Mouse (Mus musculus) G1E (cell line): Measurements from ENCODE around the gene Pik3r6. TPM values are rescaled to one million over a fixed set of nuclear protein-coding genes. Genes with fewer than 3 reads are reported as not detected.

ENCODE experiments used
- ATAC-seq: 2 replicates; pipeline ENCODE4 v1.8.0; 2016; ENCODE audit warnings: mild to moderate bottlenecking; ENCODE audit not compliant: insufficient number of reproducible peaks, poor library complexity, low FRiP score, severe bottlenecking; ENCODE audit errors: extremely low read depth
- DNase-seq: peaks from one replicate; pipeline ENCODE4 v3.0.0; 2012; ENCODE audit warnings: low spot score
- H3K27me3 ChIP-seq: 2 replicates; pipeline ENCODE4 v1.6.1; 2012; ENCODE audit warnings: mild to moderate bottlenecking, low read length, inconsistent platforms; ENCODE audit not compliant: insufficient read depth
- H3K36me3 ChIP-seq: replicated peaks from 2 replicates; pipeline ENCODE3; 2012; ENCODE audit warnings: mild to moderate bottlenecking, inconsistent platforms
- H3K4me1 ChIP-seq: 2 replicates; pipeline ENCODE4 v1.6.1; 2012; ENCODE audit warnings: low read depth, low read length, inconsistent platforms, mixed read lengths; ENCODE audit not compliant: insufficient read depth
- H3K4me3 ChIP-seq: 2 replicates; pipeline ENCODE4 v1.5.1; 2012; ENCODE audit warnings: low read depth, mild to moderate bottlenecking, inconsistent platforms, low read length, moderate library complexity, mixed read lengths
- H3K9me3 ChIP-seq: replicated peaks from 2 replicates; pipeline ENCODE4 v1.6.1; 2012; ENCODE audit warnings: inconsistent platforms
- CTCF ChIP-seq: IDR thresholded peaks from 2 replicates; pipeline ENCODE4 v1.5.1; 2012; ENCODE audit warnings: low read depth, low read length, inconsistent platforms, mixed read lengths
- GATA1 ChIP-seq: IDR thresholded peaks from 2 replicates; pipeline ENCODE4 v1.6.1; 2012; ENCODE audit warnings: borderline replicate concordance, low read length, inconsistent platforms, mixed read lengths
- GATA2 ChIP-seq: IDR thresholded peaks from 2 replicates; pipeline ENCODE4 v1.6.1; 2012; ENCODE audit warnings: low read depth, low read length, inconsistent platforms, borderline replicate concordance
- POLR2AphosphoS5 ChIP-seq: IDR thresholded peaks from 2 replicates; pipeline ENCODE4 v1.6.1; 2012; ENCODE audit warnings: low read depth, low read length, inconsistent platforms; ENCODE audit not compliant: insufficient replicate concordance
- TAL1 ChIP-seq: conservative IDR thresholded peaks from 2 replicates; pipeline ENCODE4 v1.6.1; 2012; ENCODE audit warnings: low read depth, low read length, inconsistent platforms, mixed read lengths
- polyA plus RNA-seq: library from polyadenylated mRNA; stranded (reverse); fragments of >175 nt; gene quantifications from 2 replicates; pipeline ENCODE4 v1.2.3, GENCODE M21; 2012
- total RNA-seq, 2 experiments: library from RNA; stranded (forward) in 1 of 2; stranded (reverse) in 1 of 2; fragments of 200-1000 nt in 1 of 2; fragments of >200 nt in 1 of 2; fragmentation: Nextera tagmentation in 1 of 2; gene quantifications; 2 replicates each; pipeline ENCODE4 v1.2.3; 2014 to 2017

Gene Pik3r6
- total and polyA plus RNA-seq, 3 experiments: 0.04 to 4.7 TPM; not detected in 1

DNA sequence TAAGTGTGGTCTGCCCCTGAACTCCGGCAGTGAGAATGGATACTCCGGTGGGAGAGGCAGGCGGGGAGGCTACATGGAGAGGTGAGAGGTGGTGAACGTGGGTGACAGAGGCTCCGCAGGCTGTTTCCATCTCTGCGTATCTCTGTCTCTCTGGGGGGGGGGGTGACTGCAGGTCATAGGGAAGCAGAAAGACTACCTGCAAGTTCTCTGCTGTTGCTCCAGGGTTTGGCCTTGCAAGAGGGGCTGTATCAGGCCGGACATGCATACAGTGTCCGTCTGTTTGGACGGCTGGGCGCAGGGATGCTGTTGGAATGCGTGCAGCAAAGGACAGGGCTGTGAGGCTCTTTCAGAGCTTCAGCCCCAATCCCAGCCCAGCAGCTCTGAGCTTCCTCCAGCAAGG is 2.1 kb downstream of the Pik3r6 start:
- H3K4me3 ChIP-seq: no peak overlapping the region
- no peak for TF ChIP-seq CTCF
- no peak for TF ChIP-seq GATA2
- no peak for TF ChIP-seq POLR2AphosphoS5
- no peak for TF ChIP-seq GATA1
- TF ChIP-seq TAL1: no peak
- H3K9me3 ChIP-seq: no peaks in the 10 kb centered on the region
- peaks cover 13% of the 10 kb centered on the region for H3K27me3 ChIP-seq
- peaks cover 22% of the 10 kb centered on the region for H3K4me1 ChIP-seq
- DNase-seq: no peak
- no peaks in the 10 kb centered on the region for H3K36me3 ChIP-seq
- ATAC-seq: no peak

DNA sequence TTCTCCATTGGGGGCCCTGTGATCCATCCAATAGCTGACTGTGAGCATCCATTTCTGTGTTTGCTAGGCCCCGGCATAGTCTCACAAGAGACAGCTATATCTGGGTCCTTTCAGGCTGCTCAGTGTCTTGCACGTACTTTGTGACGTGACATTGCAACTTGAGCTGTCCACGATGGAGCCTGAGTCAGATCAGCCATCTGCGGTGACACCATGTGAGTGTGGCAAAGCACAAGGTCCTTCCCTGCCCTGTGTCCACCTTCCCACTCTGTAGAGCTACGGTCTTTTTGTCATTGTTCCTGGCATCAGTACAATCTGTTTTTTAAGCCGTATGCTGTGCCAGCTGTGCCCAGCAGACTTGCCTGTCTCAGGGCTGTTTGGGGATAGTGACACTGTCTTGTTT is 4.4 kb downstream of the Pik3r6 start:
- TF ChIP-seq TAL1 (no peak), POLR2AphosphoS5 (no peak), CTCF (no peak)
- Histone ChIP-seq H3K9me3 (no peaks in the 10 kb centered on the region), H3K36me3 (no peaks in the 10 kb centered on the region), H3K4me3 (no peak overlapping the region), H3K27me3 (peaks cover 6% of the 10 kb centered on the region), H3K4me1 (peaks cover 4% of the 10 kb centered on the region; the same call in 1 of the 2 replicates)
- ATAC-seq (no peak), DNase-seq (no peak)

DNA sequence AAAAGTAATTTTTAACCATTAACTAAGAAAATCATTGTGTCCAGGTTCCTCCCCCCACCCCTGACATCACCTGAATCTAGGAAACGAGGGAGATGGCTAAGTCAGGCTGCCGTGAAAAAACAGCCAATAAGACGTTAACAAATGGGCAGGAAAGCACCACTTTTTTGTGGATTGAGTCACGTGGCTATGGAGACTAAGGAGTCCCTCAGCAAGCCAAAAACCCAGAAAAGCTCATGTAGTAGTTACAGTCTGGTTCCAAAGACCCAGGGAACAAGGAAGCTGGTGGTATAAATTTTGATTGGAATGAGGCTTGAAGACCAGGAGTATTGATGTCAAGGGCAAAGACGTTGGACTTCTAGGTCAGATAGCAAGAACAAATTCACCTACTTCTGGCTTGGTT is 5.8 kb downstream of the Pik3r6 start:
- no peaks in the 10 kb centered on the region; the same call in 1 of the 2 replicates for H3K9me3 ChIP-seq
- H3K4me1 ChIP-seq: no peaks in the 10 kb centered on the region
- no peak overlapping the region for H3K4me3 ChIP-seq
- no peaks in the 10 kb centered on the region for H3K36me3 ChIP-seq
- ATAC-seq (no peak), DNase-seq (no peak)
- TF ChIP-seq TAL1: no peak
- TF ChIP-seq POLR2AphosphoS5: no peak
- TF ChIP-seq CTCF: no peak
- TF ChIP-seq GATA1: no peak
- no peak for TF ChIP-seq GATA2
- H3K27me3 ChIP-seq: peaks cover 3% of the 10 kb centered on the region; the same call in 1 of the 2 replicates

DNA sequence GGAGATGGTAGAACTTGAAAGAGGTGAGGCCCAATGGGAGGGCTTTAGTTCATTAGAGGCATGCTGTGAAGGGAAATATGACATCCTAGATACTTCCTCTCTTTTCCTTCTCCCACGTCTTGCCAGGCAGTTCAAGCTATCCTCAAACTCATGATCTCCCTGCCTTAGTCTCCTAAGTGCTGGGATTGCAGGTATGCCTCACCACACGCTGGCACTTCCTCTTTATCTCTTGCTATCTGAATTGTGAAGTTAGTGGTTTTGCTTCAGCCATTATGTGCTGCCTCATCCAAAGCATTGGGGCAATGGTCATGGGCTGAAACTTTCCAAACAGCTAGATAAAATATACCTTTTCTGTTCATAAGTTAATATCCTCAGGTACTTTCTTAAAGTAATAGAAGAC is 6.4 kb downstream of the Pik3r6 start:
- DNase-seq (no peak), ATAC-seq (no peak)
- Histone ChIP-seq H3K4me1 (no peaks in the 10 kb centered on the region), H3K36me3 (no peaks in the 10 kb centered on the region), H3K27me3 (peaks cover 3% of the 10 kb centered on the region; the same call in 1 of the 2 replicates), H3K4me3 (no peak overlapping the region), H3K9me3 (no peaks in the 10 kb centered on the region; the same call in 1 of the 2 replicates)
- no peak for TF ChIP-seq TAL1
- no peak for TF ChIP-seq POLR2AphosphoS5
- no peak for TF ChIP-seq CTCF

DNA sequence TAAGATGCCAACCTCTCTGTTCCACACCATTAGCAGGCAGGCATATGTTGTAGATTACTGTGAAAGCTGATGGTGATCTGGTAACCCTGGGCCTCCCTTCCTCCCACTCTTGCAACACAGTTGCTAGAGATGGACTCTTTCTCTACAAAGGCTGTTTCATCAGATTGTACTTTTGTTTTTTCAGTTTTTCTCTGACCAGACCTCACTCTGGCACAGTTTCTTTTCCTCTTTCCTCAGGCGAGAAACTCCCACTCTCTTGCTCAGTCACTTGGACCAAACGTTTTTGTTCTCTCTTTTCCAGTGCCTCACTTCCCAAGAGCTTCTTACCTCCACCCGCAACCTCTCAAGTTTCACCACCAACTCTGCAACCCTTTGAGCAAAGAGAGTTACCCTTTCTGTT is 11.2 kb downstream of the Pik3r6 start:
- ATAC-seq (no peak), DNase-seq (no peak)
- no peaks in the 10 kb centered on the region for H3K27me3 ChIP-seq
- no peak overlapping the region for H3K4me3 ChIP-seq
- H3K9me3 ChIP-seq: no peaks in the 10 kb centered on the region; the same call in 1 of the 2 replicates
- H3K4me1 ChIP-seq: no peaks in the 10 kb centered on the region
- TF ChIP-seq CTCF (no peak), GATA2 (no peak), TAL1 (no peak), GATA1 (no peak), POLR2AphosphoS5 (no peak)
- no peaks in the 10 kb centered on the region for H3K36me3 ChIP-seq

DNA sequence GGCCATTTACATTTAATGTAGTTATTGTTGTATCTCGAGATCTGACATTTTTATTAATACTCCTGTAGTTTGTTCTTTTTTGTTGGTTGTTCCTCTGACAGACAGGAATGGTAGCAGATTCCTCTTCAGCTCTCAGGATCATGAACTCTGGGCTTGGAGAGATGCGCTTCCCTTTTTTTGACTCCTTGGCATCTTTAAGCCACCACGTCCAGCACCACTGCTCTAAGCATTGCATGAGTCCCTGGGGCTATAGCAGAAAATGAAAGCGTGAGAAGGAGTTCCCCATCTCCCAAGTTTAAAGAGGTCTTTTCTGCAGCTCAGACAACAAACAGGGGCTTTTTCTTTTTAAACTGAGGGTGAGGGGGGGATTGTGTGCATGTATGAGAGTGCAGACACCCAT is 16.5 kb downstream of the Pik3r6 start:
- DNase-seq: no peak
- Histone ChIP-seq H3K4me3 (no peak overlapping the region), H3K36me3 (no peaks in the 10 kb centered on the region), H3K9me3 (no peaks in the 10 kb centered on the region), H3K4me1 (no peaks in the 10 kb centered on the region), H3K27me3 (no peaks in the 10 kb centered on the region)
- ATAC-seq: no peak
- TF ChIP-seq POLR2AphosphoS5 (no peak), GATA2 (no peak), CTCF (no peak), TAL1 (no peak), GATA1 (no peak)

DNA sequence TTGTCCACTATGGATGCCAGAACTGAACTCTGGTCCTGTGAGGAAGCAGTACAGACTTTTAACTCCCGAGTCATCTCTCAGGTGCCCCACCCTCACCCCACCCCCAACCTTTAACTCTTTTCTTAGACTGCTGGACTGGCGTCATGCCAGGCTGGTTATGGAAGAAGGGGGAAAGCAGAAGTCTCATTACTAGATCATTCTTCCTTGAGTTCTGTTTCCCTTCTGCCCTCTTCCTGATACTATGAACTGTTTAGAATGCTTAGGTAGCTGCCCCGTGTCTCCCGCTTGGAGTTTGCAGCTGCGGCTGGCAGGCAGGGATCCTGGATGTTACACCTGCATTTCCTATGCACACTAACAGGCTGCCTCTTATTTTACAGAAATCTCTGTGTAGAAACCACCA is 17.0 kb downstream of the Pik3r6 start:
- Histone ChIP-seq H3K4me1 (no peaks in the 10 kb centered on the region), H3K27me3 (no peaks in the 10 kb centered on the region), H3K9me3 (no peaks in the 10 kb centered on the region), H3K36me3 (no peaks in the 10 kb centered on the region), H3K4me3 (no peak overlapping the region)
- TF ChIP-seq POLR2AphosphoS5 (no peak), CTCF (no peak), GATA1 (no peak), TAL1 (no peak), GATA2 (no peak)
- ATAC-seq: no peak
- no peak for DNase-seq
